Mouse (Mus musculus): ENCODE data around the gene St3gal6. TPM values are rescaled to one million over a fixed set of nuclear protein-coding genes. Genes with fewer than 3 reads are reported as not detected.

Gene St3gal6
- total RNA-seq, 2 experiments from 2014 or later: 21.2 to 22.6 TPM

GRCm38 (mm10) chr16:58450648-58451047 lies 73.4 kb downstream of the St3gal6 start:
- no peak; the same call in 1 of the 2 replicates for TF ChIP-seq CTCF (IDR thresholded peaks at IDR 0.05)
- intact Hi-C loops (cut with DNase I): loop anchor here (1.0 to 5.0 kb wide), 3 partner anchors 151 to 952 kb away; no protein-coding TSS in a partner anchor
- DNase-seq (ENCODE audit: extremely low spot score in 1 of 2, low spot score in 2 of 2): no peak
- no peak overlapping the region for H3K27ac ChIP-seq
- no peak overlapping the region for H3K4me3 ChIP-seq

GRCm38 (mm10) chr16:58449073-58449472 lies 75.0 kb downstream of the St3gal6 start:
- no peak for TF ChIP-seq CTCF (IDR thresholded peaks at IDR 0.05)
- DNase-seq (ENCODE audit: extremely low spot score in 1 of 2, low spot score in 2 of 2): no peak
- no peak overlapping the region for H3K27ac ChIP-seq
- no peak overlapping the region for H3K4me3 ChIP-seq
- intact Hi-C loops (cut with DNase I): loop anchor here (10.0 kb wide), 1 partner anchor 774 kb away; no protein-coding TSS in a partner anchor

- intact Hi-C loops (cut with DNase I): loop anchor here (10.0 kb wide), 1 partner anchor 772 kb away; no protein-coding TSS in a partner anchor
- Histone ChIP-seq H3K4me3 (no peak overlapping the region), H3K27ac (no peak overlapping the region)
- DNase-seq (ENCODE audit: extremely low spot score in 1 of 2, low spot score in 2 of 2): no peak
- peak; percentile 36 for TF ChIP-seq CTCF (IDR thresholded peaks at IDR 0.05)
These were observed 77.5 kb downstream of the St3gal6 start for GRCm38 (mm10) chr16:58446281-58447259.

GRCm38 (mm10) chr16:58444735-58445134 lies 79.3 kb downstream of the St3gal6 start:
- no peak overlapping the region for H3K4me3 ChIP-seq
- DNase-seq (ENCODE audit: extremely low spot score in 1 of 2, low spot score in 2 of 2): no peak
- peak; percentile 38 for TF ChIP-seq CTCF (IDR thresholded peaks at IDR 0.05)
- intact Hi-C loops (cut with DNase I): loop anchor here (10.0 kb wide), 1 partner anchor 770 kb away; no protein-coding TSS in a partner anchor
- no peak overlapping the region for H3K27ac ChIP-seq

- intact Hi-C loops (cut with DNase I): no loop called here
- no peak overlapping the region for H3K4me3 ChIP-seq
- TF ChIP-seq CTCF (IDR thresholded peaks at IDR 0.05): no peak
- H3K27ac ChIP-seq: no peak overlapping the region
- DNase-seq (ENCODE audit: extremely low spot score in 1 of 2, low spot score in 2 of 2): no peak
These were observed 91.7 kb downstream of the St3gal6 start for GRCm38 (mm10) chr16:58432384-58432783.

- intact Hi-C loops (cut with DNase I): no loop called here
- no peak for DNase-seq (ENCODE audit: extremely low spot score in 1 of 2, low spot score in 2 of 2)
- no peak for TF ChIP-seq CTCF (IDR thresholded peaks at IDR 0.05)
These were observed 93.8 kb downstream of the St3gal6 start for GRCm38 (mm10) chr16:58430246-58430645.

GRCm38 (mm10) chr16:58421696-58422354 lies 102.2 kb downstream of the St3gal6 start:
- peak overlapping the region; percentile 55 for H3K27ac ChIP-seq
- peak in 1 of 2 experiments; percentile 19 for DNase-seq (ENCODE audit: extremely low spot score in 1 of 2, low spot score in 2 of 2)
- intact Hi-C loops (cut with DNase I): loop anchor here (10.0 kb wide), 1 partner anchor 667 kb away; the partner anchor contains the start of gene Col8a1

More at GRCm38 (mm10) chr16:58430246-58430645, 93.8 kb downstream of the St3gal6 start:
- H3K27ac ChIP-seq: no peak overlapping the region
- no peak overlapping the region for H3K4me3 ChIP-seq

More at GRCm38 (mm10) chr16:58421696-58422354, 102.2 kb downstream of the St3gal6 start:
- TF ChIP-seq CTCF (IDR thresholded peaks at IDR 0.05): no peak
- no peak overlapping the region for H3K4me3 ChIP-seq

Other genes with a start within 250 kb of the St3gal6 start
- 10 to 100 TPM; 26.0 to 26.5 TPM for gene Dcbld2, start 115.8 kb downstream of the St3gal6 start, total RNA-seq (2021)
- not detected for gene Gm813, start 92.7 kb upstream of the St3gal6 start, total RNA-seq (2021)
- gene E330017A01Rik, start 114.5 kb upstream of the St3gal6 start, total RNA-seq (2021): not detected
- 10 to 100 TPM; 35.5 to 37.5 TPM for gene Cpox, start 146.0 kb upstream of the St3gal6 start, total RNA-seq (2021)
- gene Gpr15, start 194.8 kb upstream of the St3gal6 start, total RNA-seq (2021): not detected
- gene Cldnd1, start 203.7 kb upstream of the St3gal6 start, total RNA-seq (2021): 10 to 100 TPM; 95.5 to 97.5 TPM
- gene Olfr172, start 238.9 kb upstream of the St3gal6 start, total RNA-seq (2021): not detected

Data from left cerebral cortex, adult 2 months (tissue).